Mouse (Mus musculus): ENCODE data around the gene Ptpn14.

DNA sequence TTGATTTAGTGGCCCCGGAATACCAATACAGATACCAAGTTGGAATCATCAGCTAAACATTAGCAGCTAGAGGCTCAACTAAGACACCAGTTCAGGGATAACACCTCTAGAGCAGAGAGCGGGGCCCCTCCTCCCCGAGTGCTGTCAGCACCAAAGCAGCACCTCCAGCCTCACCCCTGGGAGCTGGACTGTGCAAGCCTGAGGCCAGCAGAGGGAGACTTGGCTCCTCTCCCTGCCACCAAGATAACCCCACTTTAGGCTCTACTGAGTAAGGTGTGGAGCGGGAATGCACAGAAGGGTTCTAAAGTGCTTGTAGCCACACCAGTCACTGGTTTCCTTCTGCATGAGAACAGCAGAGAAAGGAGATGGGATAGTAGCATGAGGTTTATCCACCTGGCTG is 29.7 kb upstream of the Ptpn14 start:
- no peak for TF ChIP-seq CTCF (IDR thresholded peaks at IDR 0.05; ENCODE audit: low read depth, low read length)
- TF ChIP-seq POLR2A (IDR thresholded peaks at IDR 0.05; ENCODE audit: borderline replicate concordance, low read depth, low read length), result no peak

All from bone marrow macrophage, adult 2 months (primary cell).